Mouse (Mus musculus): ENCODE measurements around the gene Abcg4.
"Not testable (repeated sequence)": the region's sequence is repeated elsewhere in the genome, so short reads cannot be mapped to it uniquely, and the experiment has no call there.

Gene Abcg4

GRCm38 (mm10) chr9:44288076-44288958 lies at the start of gene Abcg4:
Gene Abcg4, minus strand, starts transcription at chr9:44288615.
- DNase-seq: peak; percentile 28

GRCm38 (mm10) chr9:44337436-44338169 lies 49.2 kb upstream of the Abcg4 start:
- no peak for DNase-seq

GRCm38 (mm10) chr9:44336964-44337363 lies 48.5 kb upstream of the Abcg4 start:
- no peak for DNase-seq

GRCm38 (mm10) chr9:44336513-44336912 lies 48.1 kb upstream of the Abcg4 start:
- not testable (repeated sequence) for DNase-seq

GRCm38 (mm10) chr9:44336093-44336406 lies 47.6 kb upstream of the Abcg4 start:
- no peak for DNase-seq

GRCm38 (mm10) chr9:44335331-44336092 lies 47.1 kb upstream of the Abcg4 start:
- DNase-seq: peak; percentile 34

- DNase-seq: peak; percentile 99
Observed at GRCm38 (mm10) chr9:44334396-44335330, 46.2 kb upstream of the Abcg4 start, which contains the start of gene H2afx. Gene H2afx, plus strand, starts transcription at chr9:44334694.

- DNase-seq: no peak
Observed at GRCm38 (mm10) chr9:44332918-44333638, 44.7 kb upstream of the Abcg4 start.

- no peak for DNase-seq
Observed at GRCm38 (mm10) chr9:44330736-44331135, 42.3 kb upstream of the Abcg4 start.

- no peak for DNase-seq
Observed at GRCm38 (mm10) chr9:44327926-44328325, 39.5 kb upstream of the Abcg4 start.

- DNase-seq: peak; percentile 59
Observed at GRCm38 (mm10) chr9:44327064-44327711, 38.8 kb upstream of the Abcg4 start.

- peak; percentile 92 for DNase-seq
Observed at GRCm38 (mm10) chr9:44326371-44327063, 38.1 kb upstream of the Abcg4 start.

- DNase-seq: no peak
Observed at GRCm38 (mm10) chr9:44325768-44326370, 37.5 kb upstream of the Abcg4 start, which contains the start of gene Dpagt1. Gene Dpagt1, plus strand, starts transcription at chr9:44326019.

- not testable (repeated sequence) for DNase-seq
Observed at GRCm38 (mm10) chr9:44325032-44325767, 36.8 kb upstream of the Abcg4 start.

- DNase-seq: no peak
Observed at GRCm38 (mm10) chr9:44324147-44324546, 35.7 kb upstream of the Abcg4 start.

GRCm38 (mm10) chr9:44323656-44324055 lies 35.2 kb upstream of the Abcg4 start:
- DNase-seq: not testable (repeated sequence)

- DNase-seq: no peak
Observed at GRCm38 (mm10) chr9:44320799-44321133, 32.4 kb upstream of the Abcg4 start.

- peak; percentile 96 for DNase-seq
Observed at GRCm38 (mm10) chr9:44319887-44320798, 31.7 kb upstream of the Abcg4 start, which contains the start of gene C2cd2l. Gene C2cd2l, minus strand, starts transcription at chr9:44320285.
